Mouse (Mus musculus): Measurements from ENCODE around the gene Frk. TPM values are rescaled to one million over a fixed set of nuclear protein-coding genes. Genes with fewer than 3 reads are reported as not detected.

Gene Frk
- polyA plus RNA-seq, 1 experiment from 2014 or later: 10.4 TPM

GRCm38 (mm10) chr10:34511192-34511591, 28.0 kb downstream of the Frk start:
- Histone ChIP-seq H3K9me3 (ENCODE audit: control insufficient read depth, low read length) (no peaks in the 10 kb centered on the region), H3K36me3 (ENCODE audit: control insufficient read depth, insufficient read depth, low read length) (no peaks in the 10 kb centered on the region), H3K4me1 (replicated peaks; ENCODE audit: control insufficient read depth, insufficient read depth) (no peaks in the 10 kb centered on the region; the same call in 1 of the 2 replicates), H3K4me3 (ENCODE audit: low read depth, low read length) (no peak overlapping the region), H3K4me2 (replicated peaks; ENCODE audit: low read depth) (no peak overlapping the region), H3K9ac (ENCODE audit: low read length) (no peak overlapping the region), H3K27me3 (ENCODE audit: control insufficient read depth, insufficient read depth, low read length) (no peaks in the 10 kb centered on the region), H3K27ac (replicated peaks) (no peak overlapping the region)
- ATAC-seq (ENCODE audit: low FRiP score, low TSS enrichment) (peak; percentile 36; the same call in 1 of the 2 replicates), DNase-seq (ENCODE audit: low spot score) (peak; percentile 34)
- TF ChIP-seq EP300 (optimal IDR thresholded peaks at IDR 0.05) (no peak), CTCF (IDR thresholded peaks at IDR 0.05; ENCODE audit: low read depth) (no peak)
- WGBS: 43% methylated on average over 3 of the region's 3 CpGs

- Histone ChIP-seq H3K27ac (replicated peaks) (0 out of 2 replicates have a peak overlapping the region, but pooled peaks have one; percentile 20), H3K9ac (ENCODE audit: low read length) (no peak overlapping the region), H3K4me2 (replicated peaks; ENCODE audit: low read depth) (0 out of 2 replicates have a peak overlapping the region, but pooled peaks have one; percentile 3), H3K4me3 (ENCODE audit: low read depth, low read length) (no peak overlapping the region), H3K36me3 (ENCODE audit: control insufficient read depth, insufficient read depth, low read length) (no peaks in the 10 kb centered on the region), H3K4me1 (replicated peaks; ENCODE audit: control insufficient read depth, insufficient read depth) (no peaks in the 10 kb centered on the region; the same call in 1 of the 2 replicates), H3K9me3 (ENCODE audit: control insufficient read depth, low read length) (no peaks in the 10 kb centered on the region), H3K27me3 (ENCODE audit: control insufficient read depth, insufficient read depth, low read length) (no peaks in the 10 kb centered on the region)
- DNase-seq (ENCODE audit: low spot score) (no peak), ATAC-seq (ENCODE audit: low FRiP score, low TSS enrichment) (no peak)
- TF ChIP-seq EP300 (optimal IDR thresholded peaks at IDR 0.05) (no peak), CTCF (IDR thresholded peaks at IDR 0.05; ENCODE audit: low read depth) (no peak)
- 20% methylated on average over 4 of the region's 4 CpGs for WGBS
Observed at GRCm38 (mm10) chr10:34512551-34512950, 29.4 kb downstream of the Frk start.

- Histone ChIP-seq H3K9ac (ENCODE audit: low read length) (no peak overlapping the region), H3K4me3 (ENCODE audit: low read depth, low read length) (no peak overlapping the region), H3K27me3 (ENCODE audit: control insufficient read depth, insufficient read depth, low read length) (no peaks in the 10 kb centered on the region), H3K36me3 (ENCODE audit: control insufficient read depth, insufficient read depth, low read length) (no peaks in the 10 kb centered on the region), H3K4me2 (replicated peaks; ENCODE audit: low read depth) (no peak overlapping the region), H3K27ac (replicated peaks) (no peak overlapping the region), H3K9me3 (ENCODE audit: control insufficient read depth, low read length) (no peaks in the 10 kb centered on the region), H3K4me1 (replicated peaks; ENCODE audit: control insufficient read depth, insufficient read depth) (no peaks in the 10 kb centered on the region)
- ATAC-seq (ENCODE audit: low FRiP score, low TSS enrichment) (no peak), DNase-seq (ENCODE audit: low spot score) (no peak)
- 95% methylated on average over 1 of the region's 1 CpGs for WGBS
- TF ChIP-seq EP300 (optimal IDR thresholded peaks at IDR 0.05) (no peak), CTCF (IDR thresholded peaks at IDR 0.05; ENCODE audit: low read depth) (no peak)
Observed at GRCm38 (mm10) chr10:34525598-34525997, 42.4 kb downstream of the Frk start.

GRCm38 (mm10) chr10:34531766-34532165, 48.6 kb downstream of the Frk start:
- no peak for ATAC-seq (ENCODE audit: low FRiP score, low TSS enrichment)
- no peaks in the 10 kb centered on the region for H3K9me3 ChIP-seq (ENCODE audit: control insufficient read depth, low read length)
- no peak for DNase-seq (ENCODE audit: low spot score)
- H3K4me2 ChIP-seq (replicated peaks; ENCODE audit: low read depth): no peak overlapping the region
- no peak overlapping the region for H3K27ac ChIP-seq (replicated peaks)
- no peaks in the 10 kb centered on the region for H3K36me3 ChIP-seq (ENCODE audit: control insufficient read depth, insufficient read depth, low read length)
- no peaks in the 10 kb centered on the region for H3K27me3 ChIP-seq (ENCODE audit: control insufficient read depth, insufficient read depth, low read length)
- WGBS: 61% methylated on average over 1 of the region's 1 CpGs
- no peak overlapping the region for H3K4me3 ChIP-seq (ENCODE audit: low read depth, low read length)
- no peak overlapping the region for H3K9ac ChIP-seq (ENCODE audit: low read length)
- H3K4me1 ChIP-seq (replicated peaks; ENCODE audit: control insufficient read depth, insufficient read depth): no peaks in the 10 kb centered on the region
- TF ChIP-seq CTCF (IDR thresholded peaks at IDR 0.05; ENCODE audit: low read depth) (no peak), EP300 (optimal IDR thresholded peaks at IDR 0.05) (no peak)

GRCm38 (mm10) chr10:34532507-34532906, 49.3 kb downstream of the Frk start:
- Histone ChIP-seq H3K27me3 (ENCODE audit: control insufficient read depth, insufficient read depth, low read length) (no peaks in the 10 kb centered on the region), H3K36me3 (ENCODE audit: control insufficient read depth, insufficient read depth, low read length) (no peaks in the 10 kb centered on the region), H3K9me3 (ENCODE audit: control insufficient read depth, low read length) (no peaks in the 10 kb centered on the region), H3K4me2 (replicated peaks; ENCODE audit: low read depth) (no peak overlapping the region), H3K4me3 (ENCODE audit: low read depth, low read length) (no peak overlapping the region), H3K27ac (replicated peaks) (no peak overlapping the region), H3K9ac (ENCODE audit: low read length) (no peak overlapping the region), H3K4me1 (replicated peaks; ENCODE audit: control insufficient read depth, insufficient read depth) (no peaks in the 10 kb centered on the region)
- DNase-seq (ENCODE audit: low spot score) (no peak), ATAC-seq (ENCODE audit: low FRiP score, low TSS enrichment) (no peak)
- 64% methylated on average over 1 of the region's 1 CpGs for WGBS
- TF ChIP-seq CTCF (IDR thresholded peaks at IDR 0.05; ENCODE audit: low read depth) (no peak), EP300 (optimal IDR thresholded peaks at IDR 0.05) (no peak)

- Histone ChIP-seq H3K4me1 (replicated peaks; ENCODE audit: control insufficient read depth, insufficient read depth) (no peaks in the 10 kb centered on the region), H3K9me3 (ENCODE audit: control insufficient read depth, low read length) (no peaks in the 10 kb centered on the region), H3K36me3 (ENCODE audit: control insufficient read depth, insufficient read depth, low read length) (no peaks in the 10 kb centered on the region), H3K9ac (ENCODE audit: low read length) (no peak overlapping the region), H3K27me3 (ENCODE audit: control insufficient read depth, insufficient read depth, low read length) (no peaks in the 10 kb centered on the region), H3K4me3 (ENCODE audit: low read depth, low read length) (no peak overlapping the region), H3K27ac (replicated peaks) (no peak overlapping the region), H3K4me2 (replicated peaks; ENCODE audit: low read depth) (no peak overlapping the region)
- TF ChIP-seq EP300 (optimal IDR thresholded peaks at IDR 0.05) (no peak), CTCF (IDR thresholded peaks at IDR 0.05; ENCODE audit: low read depth) (no peak)
- no peak for DNase-seq (ENCODE audit: low spot score)
- WGBS: 74% methylated on average over 2 of the region's 2 CpGs
- no peak for ATAC-seq (ENCODE audit: low FRiP score, low TSS enrichment)
Observed at GRCm38 (mm10) chr10:34540687-34541086, 57.5 kb downstream of the Frk start.
